Comparison of ENCODE assay signal across 9 mouse cellular contexts in genomic region chr16:92823381-92823862, GRCm38 (mm10). TPM values are rescaled to one million over a fixed set of nuclear protein-coding genes. Genes with fewer than 3 reads are reported as not detected.
DNase-seq lines count a peak whose midpoint lies in the region; ATAC-seq and TF ChIP-seq lines count a peak whose summit lies in the region.
"Had no signal": no experiment of that assay in that cellular context is flagged by ENCODE, and none has a peak within 500 bp of the region (broad histone marks: within the 10 kb centered on the region; RNA-seq: fewer than 3 reads in every experiment).

No protein-coding gene starts in this region.

- DNase-seq in CD4-positive, CD25-positive, alpha-beta regulatory T cell, adult 2 months (ENCODE audit: low read depth, low spot score): peak; percentile 49
- peak; percentile 44 to 63 for DNase-seq in layer of hippocampus, postnatal 14 days (ENCODE audit: low spot score in 2 of 2)
- no peak for DNase-seq in layer of hippocampus, adult 2 months (ENCODE audit: low spot score in 2 of 2)
- peak; percentile 49 for DNase-seq in brain, embryonic 14.5 days (ENCODE audit: low read depth)
- no peak for DNase-seq in right cerebral cortex, postnatal 10 days (ENCODE audit: low spot score in 2 of 2)
- DNase-seq: kidney, adult 8-10 months had no signal

- H3K4me2 ChIP-seq in liver, embryonic 15.5 days: peak overlapping the region; percentile 78

- H3K4me3 ChIP-seq in layer of hippocampus, adult 2 months: no peak overlapping the region
- H3K4me3 ChIP-seq in liver, embryonic 15.5 days (replicated peaks): peak overlapping the region; percentile 73

- H3K9ac ChIP-seq in liver, embryonic 15.5 days: peak overlapping the region; percentile 33; the same call in 1 of the 2 replicates

- peaks cover 79% of the 10 kb centered on the region for H3K4me1 ChIP-seq in liver, embryonic 15.5 days (replicated peaks)

- 0 out of 2 replicates have a peak, but pooled peaks cover 4% of the 10 kb centered on the region for H3K27me3 ChIP-seq in liver, embryonic 15.5 days

- no peak for TF ChIP-seq CTCF in layer of hippocampus, adult 2 months (conservative IDR thresholded peaks at IDR 0.05)
- no peak for TF ChIP-seq CTCF in brain, embryonic 14.5 days (IDR thresholded peaks at IDR 0.05; ENCODE audit: borderline replicate concordance, extremely low read depth, insufficient read depth, insufficient read length)

- ATAC-seq in CD4-positive, CD25-positive, alpha-beta regulatory T cell, adult 4 months: no peak
- no peak for ATAC-seq in liver, embryonic 15.5 days (ENCODE audit: insufficient read depth)
- no peak for ATAC-seq in megakaryocyte progenitor cell, adult 5-6 weeks (replicated peaks; ENCODE audit: poor library complexity)

- no peak for TF ChIP-seq POLR2A in brain, embryonic 14.5 days (IDR thresholded peaks at IDR 0.05; ENCODE audit: borderline replicate concordance, extremely low read depth, insufficient read depth, insufficient read length, poor library complexity, severe bottlenecking)

- no peak overlapping the region for H3K27ac ChIP-seq in layer of hippocampus, adult 2 months
- peak overlapping the region; percentile 89 for H3K27ac ChIP-seq in liver, embryonic 15.5 days (replicated peaks)

- H3K36me3 ChIP-seq in liver, embryonic 15.5 days (replicated peaks): no peaks in the 10 kb centered on the region; the same call in 1 of the 2 replicates

- 25% methylated on average over 5 of the region's 5 CpGs for WGBS in liver, embryonic 15.5 days (ENCODE audit: insufficient replicate concordance)

- no peaks in the 10 kb centered on the region for H3K9me3 ChIP-seq in liver, embryonic 15.5 days (replicated peaks)

RNA-seq across cellular contexts. Expression of gene Runx1, which starts 2.5 kb away (rescaled TPM):
- 10 to 100 TPM; 40.2 to 41.6 TPM for polyA plus RNA-seq in CD4-positive, CD25-positive, alpha-beta regulatory T cell, adult 4 months (2017; shearing (Covaris generic))
- 1 to 10 TPM; 1.9 to 2.6 TPM for total RNA-seq in layer of hippocampus, postnatal 14 days (2021)
- total RNA-seq in layer of hippocampus, adult 2 months (2021): 1 to 10 TPM in 1 of 2 experiments, under 1 TPM in 1; 0.95 to 1.4 TPM
- polyA plus RNA-seq in brain, embryonic 14.5 days (2012; rRNA removed): 0.48 and 1.4 TPM in 2 replicates
- 5.6 and 6.0 TPM in 2 replicates for polyA plus RNA-seq in liver, embryonic 15.5 days (2015; fragmentation: Nextera tagmentation; extraction: Ambion mirVana)
- total RNA-seq in megakaryocyte progenitor cell, adult 5-6 weeks (2015): 102 and 107 TPM in 2 replicates
- 44.3 and 51.3 TPM in 2 replicates for total RNA-seq in megakaryocyte progenitor cell, adult 5-6 weeks (2017)

Comparison
In these comparisons a context has a peak if more than half of its experiments do, and no peak if none do; other contexts are left out.
1. DNase-seq: peak in CD4-positive, CD25-positive, alpha-beta regulatory T cell, adult 2 months (single experiment), layer of hippocampus, postnatal 14 days (2 of 2) and brain, embryonic 14.5 days (single experiment); none in layer of hippocampus, adult 2 months (0 of 2) and right cerebral cortex, postnatal 10 days (0 of 2).
2. RNA of gene Runx1, which starts 2.5 kb away (total RNA-seq): 44.3 to 107 TPM in megakaryocyte progenitor cell, adult 5-6 weeks; 1.9 to 2.6 TPM in layer of hippocampus, postnatal 14 days and 0.95 to 1.4 TPM in layer of hippocampus, adult 2 months; every median in the first group is over 10 times any median in the second.